Mouse (Mus musculus): ENCODE data around the gene Cd101. TPM values are rescaled to one million over a fixed set of nuclear protein-coding genes. Genes with fewer than 3 reads are reported as not detected.

The Cd101 gene
- polyA plus RNA-seq, 1 experiment from 2014 or later = not detected

DNA sequence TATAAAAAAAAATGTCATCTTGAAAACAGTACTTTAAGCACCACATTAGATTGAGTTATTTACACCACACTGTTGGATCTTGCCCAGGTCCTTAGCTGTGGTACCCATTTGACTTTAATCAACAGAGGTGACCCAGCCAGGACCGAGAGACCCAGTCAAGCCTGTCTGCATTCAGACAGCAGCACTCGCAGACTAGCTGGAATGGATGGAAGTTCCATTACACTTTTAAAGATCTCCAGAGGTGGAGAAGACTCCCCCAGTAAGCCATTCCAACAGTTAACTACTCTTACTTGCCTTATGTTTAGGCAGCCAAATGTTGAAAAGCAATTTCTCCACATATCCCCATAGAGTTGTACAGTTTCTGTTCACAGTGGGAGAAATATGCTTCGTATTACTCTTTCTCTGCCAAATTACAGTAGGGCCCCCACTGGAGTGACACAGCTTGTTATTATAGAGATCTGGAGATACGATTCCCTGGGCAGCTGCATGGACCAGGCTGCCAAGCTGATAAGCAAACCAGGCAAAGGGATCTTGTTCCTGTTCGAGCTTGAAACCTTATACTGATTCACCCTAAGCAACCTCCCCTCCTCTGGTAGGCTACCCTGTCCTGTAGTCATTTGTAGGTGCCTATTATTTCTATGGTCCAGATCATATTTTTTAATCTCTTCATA, 22.1 kb downstream of the Cd101 start:
- ChIA-PET CTCF (interaction anchor here (0.9 to 2.1 kb wide), 6 partner anchors 8 to 33 kb away, joined by 3 to 9 read pairs (median 4); no protein-coding TSS in a partner anchor), POLR2A (interaction anchor here (0.6 to 0.7 kb wide), 2 partner anchors 8 to 164 kb away, joined by 3 to 9 read pairs; no protein-coding TSS in a partner anchor)
- ATAC-seq = no peak
- no peaks in the 10 kb centered on the region for H3K27me3 ChIP-seq
- in situ Hi-C loops (cut with MboI; ENCODE audit: low pct_unique_long_range_greater_than_20kb) = no loop called here
- no peak for TF ChIP-seq CTCF (IDR thresholded peaks at IDR 0.05)
- DNase-seq (ENCODE audit: low read depth, low spot score) = no peak

- no peaks in the 10 kb centered on the region for H3K27me3 ChIP-seq
- DNase-seq (ENCODE audit: low read depth, low spot score) = no peak
- ChIA-PET POLR2A (interaction anchor here (0.6 kb wide), 2 partner anchors 10 to 238 kb away, joined by 3 read pairs; no protein-coding TSS in a partner anchor), CTCF (interaction anchor here (0.6 to 1.7 kb wide), 5 partner anchors 9 to 112 kb away, joined by 3 to 4 read pairs (median 3); no protein-coding TSS in a partner anchor)
- in situ Hi-C loops (cut with MboI; ENCODE audit: low pct_unique_long_range_greater_than_20kb) = no loop called here
- ATAC-seq = no peak
- TF ChIP-seq CTCF (IDR thresholded peaks at IDR 0.05) = no peak
Measured at GRCm38 (mm10) chr3:101005392-101005791, 24.0 kb downstream of the Cd101 start.

GRCm38 (mm10) chr3:101003575-101004356, 25.6 kb downstream of the Cd101 start:
- ATAC-seq (no peak), DNase-seq (ENCODE audit: low read depth, low spot score) (no peak)
- POLR2A ChIA-PET = no interaction called here
- TF ChIP-seq CTCF (IDR thresholded peaks at IDR 0.05) = no peak
- CTCF ChIA-PET = interaction anchor here (0.9 to 1.5 kb wide), 4 partner anchors 8 to 28 kb away, joined by 3 to 4 read pairs (median 3); partner anchors contain the start of gene Cd101
- H3K27me3 ChIP-seq = no peaks in the 10 kb centered on the region
- in situ Hi-C loops (cut with MboI; ENCODE audit: low pct_unique_long_range_greater_than_20kb) = no loop called here

GRCm38 (mm10) chr3:100999732-101000131, 29.6 kb downstream of the Cd101 start:
- POLR2A ChIA-PET = interaction anchor here (0.6 to 0.8 kb wide), 3 partner anchors 11 to 543 kb away, joined by 3 to 5 read pairs (median 4); no protein-coding TSS in a partner anchor
- ATAC-seq = no peak
- no peak for DNase-seq (ENCODE audit: low read depth, low spot score)
- H3K27me3 ChIP-seq = no peaks in the 10 kb centered on the region
- in situ Hi-C loops (cut with MboI; ENCODE audit: low pct_unique_long_range_greater_than_20kb) = no loop called here
- no peak for TF ChIP-seq CTCF (IDR thresholded peaks at IDR 0.05)
- CTCF ChIA-PET = interaction anchor here (0.9 to 4.8 kb wide), 12 partner anchors 9 to 79 kb away, joined by 3 to 33 read pairs (median 6); no protein-coding TSS in a partner anchor

DNA sequence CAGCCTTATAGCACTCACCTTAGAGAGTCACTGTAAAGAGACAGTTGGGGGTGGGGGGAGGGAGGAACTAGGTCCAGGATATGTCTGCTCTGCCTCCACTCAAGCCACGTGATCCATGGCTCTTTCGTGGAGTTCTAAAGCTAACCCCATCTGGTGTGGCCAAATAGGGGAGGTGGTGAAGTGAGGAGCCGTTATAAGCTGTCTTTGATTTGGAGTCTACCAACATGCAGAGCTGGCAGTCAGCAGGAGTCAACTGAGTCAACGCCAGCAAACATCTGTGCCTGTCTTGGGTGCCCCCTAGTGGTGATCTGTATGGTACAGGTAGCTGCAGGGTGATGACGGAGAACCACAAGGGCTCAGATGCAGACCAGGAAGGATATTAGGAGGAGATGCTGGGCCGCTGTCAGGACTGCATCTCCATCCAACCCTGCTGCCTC, 30.4 kb downstream of the Cd101 start:
- ATAC-seq = no peak
- no peaks in the 10 kb centered on the region for H3K27me3 ChIP-seq
- POLR2A ChIA-PET = no interaction called here
- CTCF ChIA-PET = interaction anchor here (0.9 to 4.8 kb wide), 15 partner anchors 9 to 298 kb away, joined by 3 to 33 read pairs (median 5); no protein-coding TSS in a partner anchor
- no peak for DNase-seq (ENCODE audit: low read depth, low spot score)
- TF ChIP-seq CTCF (IDR thresholded peaks at IDR 0.05) = peak; percentile 91
- in situ Hi-C loops (cut with MboI; ENCODE audit: low pct_unique_long_range_greater_than_20kb) = no loop called here

DNA sequence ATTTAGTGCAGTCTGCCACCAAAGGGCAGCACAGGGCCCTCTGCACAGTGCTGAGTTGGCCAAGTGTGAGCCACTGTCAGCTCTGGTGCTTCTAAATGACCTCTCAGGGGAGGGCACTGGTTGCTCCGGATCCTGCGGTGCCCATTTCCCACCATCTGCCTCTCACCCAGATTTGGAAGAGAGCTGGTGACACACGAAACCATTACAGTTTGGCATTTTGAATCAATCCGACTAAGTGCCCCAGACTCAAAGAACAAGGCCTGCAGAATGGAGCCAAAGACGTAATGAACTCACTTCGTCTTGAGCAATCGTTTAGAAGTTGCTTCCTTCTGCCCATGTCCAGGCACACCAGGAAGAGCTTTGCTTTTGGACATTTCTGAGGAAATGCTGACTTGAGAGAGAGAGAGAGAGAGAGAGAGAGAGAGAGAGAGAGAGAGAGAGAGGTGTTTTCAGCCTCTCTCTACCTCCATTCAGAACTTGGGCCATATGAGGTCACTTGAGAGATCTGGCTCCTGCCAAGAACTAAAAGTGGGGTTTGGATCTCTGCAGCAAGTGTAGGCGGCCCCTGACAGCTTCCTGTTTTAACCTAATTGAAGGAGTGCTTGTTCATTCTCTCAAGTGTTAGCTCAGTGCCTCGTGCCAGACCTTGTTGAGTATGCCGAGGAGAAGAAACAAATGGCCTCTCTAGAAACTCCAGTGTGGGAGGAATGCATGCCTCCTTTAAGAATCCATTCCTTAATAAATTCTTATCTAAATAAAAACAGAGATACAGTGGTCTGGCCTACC, 31.4 kb downstream of the Cd101 start:
- ATAC-seq (no peak), DNase-seq (ENCODE audit: low read depth, low spot score) (no peak)
- POLR2A ChIA-PET = interaction anchor here (0.7 kb wide), 1 partner anchor 33 kb away, joined by 3 read pairs; no protein-coding TSS in a partner anchor
- in situ Hi-C loops (cut with MboI; ENCODE audit: low pct_unique_long_range_greater_than_20kb) = no loop called here
- no peak for TF ChIP-seq CTCF (IDR thresholded peaks at IDR 0.05)
- CTCF ChIA-PET = interaction anchor here (1.1 to 4.8 kb wide), 8 partner anchors 9 to 71 kb away, joined by 3 to 33 read pairs (median 8); no protein-coding TSS in a partner anchor
- H3K27me3 ChIP-seq = no peaks in the 10 kb centered on the region

DNA sequence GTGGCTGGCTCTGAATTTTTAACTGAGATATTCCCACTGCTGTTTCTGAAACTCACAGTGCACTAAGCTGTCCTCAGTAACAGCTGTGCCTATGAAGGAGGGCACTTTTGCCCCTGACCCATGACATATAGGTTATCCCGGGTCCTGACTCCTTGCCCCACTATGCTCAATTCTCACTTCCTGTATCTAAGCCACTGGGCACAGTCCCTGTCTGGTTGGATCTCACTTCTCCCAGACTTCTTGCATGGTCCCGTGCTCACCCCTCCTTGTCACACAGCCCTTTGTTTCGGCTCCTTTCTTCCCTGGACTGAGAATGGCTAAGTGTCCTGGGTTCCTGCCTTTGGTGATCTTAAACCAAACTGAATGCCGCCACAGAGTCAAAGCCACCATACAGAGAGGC, 35.1 kb downstream of the Cd101 start:
- ATAC-seq (no peak), DNase-seq (ENCODE audit: low read depth, low spot score) (no peak)
- CTCF ChIA-PET = interaction anchor here (2.0 kb wide), 1 partner anchor 96 kb away, joined by 5 read pairs; no protein-coding TSS in a partner anchor
- no peak for TF ChIP-seq CTCF (IDR thresholded peaks at IDR 0.05)
- in situ Hi-C loops (cut with MboI; ENCODE audit: low pct_unique_long_range_greater_than_20kb) = no loop called here
- no peaks in the 10 kb centered on the region for H3K27me3 ChIP-seq
- POLR2A ChIA-PET = no interaction called here

DNA sequence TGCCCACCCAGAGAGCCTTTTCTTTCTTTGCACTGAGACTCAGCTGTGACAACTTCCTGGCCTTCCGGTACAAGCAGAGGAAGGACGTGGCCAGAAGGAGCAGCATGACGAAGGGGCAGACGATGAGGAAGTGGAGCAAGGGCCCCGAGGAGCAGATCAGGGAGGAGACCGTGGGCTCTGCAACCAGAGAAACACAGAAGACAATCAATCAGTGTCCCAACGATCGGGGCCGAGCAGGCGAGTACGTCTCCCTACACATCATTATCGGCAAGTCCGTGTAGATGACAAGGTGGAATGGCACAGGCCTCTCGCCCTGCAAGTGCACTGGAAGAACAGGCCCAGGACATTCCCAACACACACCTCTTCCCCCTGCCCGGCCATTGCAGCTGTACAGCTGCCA, 35.6 kb downstream of the Cd101 start:
- no peak for DNase-seq (ENCODE audit: low read depth, low spot score)

DNA sequence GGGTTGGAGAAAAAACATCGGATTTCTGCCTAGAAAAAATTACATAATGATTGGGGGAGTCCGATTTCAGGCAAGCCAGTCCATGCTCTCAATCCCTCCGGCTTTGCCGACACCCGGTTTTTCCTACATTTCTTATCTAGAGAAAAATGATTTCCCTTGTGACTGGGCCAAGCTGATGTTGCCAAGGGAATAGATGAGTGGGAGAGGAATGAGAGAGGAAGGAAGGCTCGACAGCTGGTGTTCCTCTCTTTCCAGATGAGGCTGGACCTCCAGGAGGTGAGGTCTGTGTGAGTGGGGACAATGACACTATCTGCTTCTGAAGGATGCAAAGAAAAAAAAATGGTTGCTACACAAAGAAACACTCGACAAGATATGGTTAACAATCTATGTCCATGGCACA, 36.2 kb downstream of the Cd101 start:
- POLR2A ChIA-PET = no interaction called here
- TF ChIP-seq CTCF (IDR thresholded peaks at IDR 0.05) = no peak
- DNase-seq (ENCODE audit: low read depth, low spot score) (no peak), ATAC-seq (no peak)
- in situ Hi-C loops (cut with MboI; ENCODE audit: low pct_unique_long_range_greater_than_20kb) = no loop called here
- CTCF ChIA-PET = no interaction called here
- H3K27me3 ChIP-seq = no peaks in the 10 kb centered on the region

More for the DNA sequence above, 35.6 kb downstream of the Cd101 start:
- H3K27me3 ChIP-seq = no peaks in the 10 kb centered on the region
- no peak for TF ChIP-seq CTCF (IDR thresholded peaks at IDR 0.05)
- ATAC-seq = no peak
- CTCF ChIA-PET = interaction anchor here (2.0 kb wide), 1 partner anchor 96 kb away, joined by 5 read pairs; no protein-coding TSS in a partner anchor
- POLR2A ChIA-PET = no interaction called here
- in situ Hi-C loops (cut with MboI; ENCODE audit: low pct_unique_long_range_greater_than_20kb) = no loop called here

DNA sequence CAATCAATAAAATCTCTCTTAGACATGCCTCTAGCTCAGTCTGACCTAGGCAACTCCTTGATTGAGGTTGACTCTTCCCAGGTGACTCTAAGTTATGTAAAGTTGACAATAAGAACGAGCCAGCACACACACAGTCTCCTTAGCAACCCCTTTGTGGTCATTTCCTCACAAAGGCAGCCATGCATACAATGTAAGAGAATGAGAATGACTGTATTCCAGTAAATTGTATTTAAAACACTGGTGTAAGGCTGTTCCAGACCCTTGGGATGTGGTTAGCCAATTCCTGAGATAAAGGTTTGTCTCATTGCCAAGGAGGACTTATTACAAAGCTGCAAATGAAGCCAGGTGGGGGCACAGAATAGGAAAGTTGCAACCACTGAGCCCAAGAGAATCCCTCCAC, 39.1 kb downstream of the Cd101 start:
- in situ Hi-C loops (cut with MboI; ENCODE audit: low pct_unique_long_range_greater_than_20kb) = no loop called here
- no peaks in the 10 kb centered on the region for H3K27me3 ChIP-seq
- no peak for TF ChIP-seq CTCF (IDR thresholded peaks at IDR 0.05)
- DNase-seq (ENCODE audit: low read depth, low spot score) (peak; percentile 85), ATAC-seq (peak; percentile 76)
- CTCF ChIA-PET = interaction anchor here (0.8 to 4.0 kb wide), 3 partner anchors 9 to 305 kb away, joined by 4 to 24 read pairs (median 4); no protein-coding TSS in a partner anchor
- POLR2A ChIA-PET = interaction anchor here (0.9 kb wide), 1 partner anchor 110 kb away, joined by 3 read pairs; no protein-coding TSS in a partner anchor

Data from Patski (cell line).